Mouse (Mus musculus) bone marrow macrophage, adult 2 months (primary cell): ENCODE measurements around the gene Ppp1r1b.

Experiments
- CTCF ChIP-seq: IDR thresholded peaks from 2 replicates; pipeline ENCODE4 v1.5.1; 2012; ENCODE audit warnings: low read depth, mild to moderate bottlenecking, low read length, moderate library complexity
- POLR2A ChIP-seq: IDR thresholded peaks from 2 replicates; pipeline ENCODE4 v1.6.1; 2012; ENCODE audit warnings: mild to moderate bottlenecking, low read depth, low read length, borderline replicate concordance

- TF ChIP-seq CTCF, result no peak
- TF ChIP-seq POLR2A, result no peak
Observed at GRCm38 (mm10) chr11:98367863-98368186, 19.6 kb downstream of the Ppp1r1b start.
